Mouse (Mus musculus): ENCODE data around the gene Ulk1.
"Not testable (repeated sequence)": the region's sequence is repeated elsewhere in the genome, so short reads cannot be mapped to it uniquely, and the experiment has no call there.

Gene Ulk1

GRCm38 (mm10) chr5:110804012-110804743, 5.7 kb downstream of the Ulk1 start:
- DNase-seq, result no peak

- DNase-seq, result no peak
Observed at GRCm38 (mm10) chr5:110802809-110803208, 7.1 kb downstream of the Ulk1 start.

- DNase-seq, result no peak
Observed at GRCm38 (mm10) chr5:110802186-110802585, 7.7 kb downstream of the Ulk1 start.

GRCm38 (mm10) chr5:110801036-110801624, 8.8 kb downstream of the Ulk1 start:
- DNase-seq, result no peak

- peak; percentile 56 for DNase-seq
Observed at GRCm38 (mm10) chr5:110797696-110798095, 12.2 kb downstream of the Ulk1 start.

- DNase-seq, result no peak
Observed at GRCm38 (mm10) chr5:110794363-110794762, 15.5 kb downstream of the Ulk1 start.

- DNase-seq, result peak; percentile 51
Observed at GRCm38 (mm10) chr5:110788684-110789083, 21.2 kb downstream of the Ulk1 start.

- DNase-seq, result peak; percentile 36
Observed at GRCm38 (mm10) chr5:110786081-110786835, 23.6 kb downstream of the Ulk1 start.

GRCm38 (mm10) chr5:110783150-110783549, 26.7 kb downstream of the Ulk1 start:
- no peak for DNase-seq

- peak; percentile 64 for DNase-seq
Observed at GRCm38 (mm10) chr5:110781529-110782238, 28.2 kb downstream of the Ulk1 start.

- DNase-seq, result no peak
Observed at GRCm38 (mm10) chr5:110780761-110781528, 29.0 kb downstream of the Ulk1 start.

- DNase-seq, result peak; percentile 91
Observed at GRCm38 (mm10) chr5:110779998-110780760, 29.7 kb downstream of the Ulk1 start, which contains the start of gene Pus1. Pus1 (minus strand) TSS chr5:110780659.

GRCm38 (mm10) chr5:110779276-110779997, 30.5 kb downstream of the Ulk1 start:
- DNase-seq, result no peak

- DNase-seq, result no peak
Observed at GRCm38 (mm10) chr5:110778263-110778662, 31.6 kb downstream of the Ulk1 start.

GRCm38 (mm10) chr5:110776141-110776540, 33.8 kb downstream of the Ulk1 start:
- no peak for DNase-seq

- DNase-seq, result no peak
Observed at GRCm38 (mm10) chr5:110774511-110774910, 35.4 kb downstream of the Ulk1 start.

GRCm38 (mm10) chr5:110772945-110773344, 37.0 kb downstream of the Ulk1 start:
- DNase-seq, result not testable (repeated sequence)

- peak; percentile 100 for DNase-seq
Observed at GRCm38 (mm10) chr5:110770448-110771158, 39.3 kb downstream of the Ulk1 start, which contains the start of gene Ep400. Ep400 (minus strand) TSS chr5:110770717.

GRCm38 (mm10) chr5:110770031-110770445, 39.9 kb downstream of the Ulk1 start:
- peak; percentile 75 for DNase-seq

- peak; percentile 59 for DNase-seq
Observed at GRCm38 (mm10) chr5:110769272-110769671, 40.6 kb downstream of the Ulk1 start.
